8 mouse cellular contexts compared by ENCODE assay signal in the genomic region with DNA sequence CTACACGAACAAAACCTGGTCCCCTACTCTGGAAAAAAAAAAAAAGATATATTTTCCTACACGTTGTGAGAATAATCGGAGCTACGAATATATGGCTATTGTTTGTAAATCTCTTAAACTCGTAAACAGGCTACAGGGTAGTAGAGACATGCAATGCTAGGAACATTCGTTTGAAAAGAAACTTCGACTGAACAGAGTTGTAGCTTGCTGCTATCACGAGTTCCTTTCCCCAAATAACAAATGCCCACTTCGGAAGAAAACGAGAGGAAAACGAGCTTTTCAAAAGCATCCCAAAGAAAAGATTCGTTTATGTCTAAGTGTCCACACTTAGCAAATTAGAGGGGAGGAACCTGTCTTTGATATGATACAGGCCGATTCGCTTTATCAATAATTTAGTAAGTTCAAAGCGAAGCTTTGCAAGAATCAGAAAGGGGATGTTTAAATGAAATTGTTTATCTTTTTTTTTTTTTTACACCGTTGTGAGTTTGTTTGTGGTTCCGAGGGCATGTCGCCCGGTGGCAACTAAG. TPM values are rescaled to one million over a fixed set of nuclear protein-coding genes. Genes with fewer than 3 reads are reported as not detected.
DNase-seq lines count a peak whose midpoint lies in the region; ATAC-seq and TF ChIP-seq lines count a peak whose summit lies in the region.
"Had no signal": no experiment of that assay in that cellular context is flagged by ENCODE, and none has a peak within 500 bp of the region (broad histone marks: within the 10 kb centered on the region; RNA-seq: fewer than 3 reads in every experiment).

No protein-coding gene starts in this region.

- no peaks in the 10 kb centered on the region for H3K9me3 ChIP-seq in lung, postnatal 0 days (ENCODE audit: low read length)
- no peaks in the 10 kb centered on the region for H3K9me3 ChIP-seq in forebrain, embryonic 16.5 days (ENCODE audit: control insufficient read depth, low read length)
- no peaks in the 10 kb centered on the region for H3K9me3 ChIP-seq in limb, embryonic 12.5 days
- H3K9me3 ChIP-seq in stomach, postnatal 0 days (ENCODE audit: control insufficient read depth, low read length) = no peaks in the 10 kb centered on the region

- no peaks in the 10 kb centered on the region for H3K36me3 ChIP-seq in lung, postnatal 0 days (ENCODE audit: insufficient read depth, low read length)
- no peaks in the 10 kb centered on the region for H3K36me3 ChIP-seq in forebrain, embryonic 16.5 days (ENCODE audit: control insufficient read depth, insufficient read depth)
- H3K36me3 ChIP-seq in limb, embryonic 12.5 days = peaks cover 17% of the 10 kb centered on the region
- 0 out of 2 replicates have a peak, but pooled peaks cover 2% of the 10 kb centered on the region for H3K36me3 ChIP-seq in stomach, postnatal 0 days (ENCODE audit: control insufficient read depth, insufficient read depth, low read length)

- H3K9ac ChIP-seq in lung, postnatal 0 days (replicated peaks; ENCODE audit: low read depth) = no peak overlapping the region
- no peak overlapping the region; the same call in 1 of the 2 replicates for H3K9ac ChIP-seq in forebrain, embryonic 16.5 days (replicated peaks; ENCODE audit: low read depth, low read length)
- peak overlapping the region; percentile 72; the same call in 1 of the 2 replicates for H3K9ac ChIP-seq in limb, embryonic 12.5 days (replicated peaks)
- H3K9ac ChIP-seq in stomach, postnatal 0 days (ENCODE audit: low read length) = no peak overlapping the region

- TF ChIP-seq CTCF in lung, postnatal 0 days (IDR thresholded peaks at IDR 0.05) = no peak
- TF ChIP-seq CTCF in stomach, postnatal 0 days (IDR thresholded peaks at IDR 0.05; ENCODE audit: low read depth) = no peak

- H3K27ac ChIP-seq in lung, postnatal 0 days (ENCODE audit: low read length) = no peak overlapping the region
- H3K27ac ChIP-seq in forebrain, embryonic 16.5 days (ENCODE audit: low read length) = no peak overlapping the region
- peak overlapping the region; percentile 97 for H3K27ac ChIP-seq in limb, embryonic 12.5 days
- H3K27ac ChIP-seq in stomach, postnatal 0 days (replicated peaks) = no peak overlapping the region

- no peak for DNase-seq in lung, postnatal 0 days (ENCODE audit: low spot score)
- no peak for DNase-seq in lung, postnatal 25 days (ENCODE audit: low spot score)
- DNase-seq in stomach, postnatal 0 days (ENCODE audit: low spot score) = no peak
- no peak for DNase-seq in cerebellum, adult 9-10 months
- no peak for DNase-seq in right cerebral cortex, postnatal 4 days

- TF ChIP-seq EP300 in lung, postnatal 0 days (IDR thresholded peaks at IDR 0.05) = no peak
- TF ChIP-seq EP300 in stomach, postnatal 0 days (optimal IDR thresholded peaks at IDR 0.05) = no peak

- no peak overlapping the region; the same call in 1 of the 2 replicates for H3K4me3 ChIP-seq in lung, postnatal 0 days (ENCODE audit: low read depth, low read length)
- peak overlapping the region; percentile 58 for H3K4me3 ChIP-seq in forebrain, embryonic 16.5 days (replicated peaks; ENCODE audit: low read length)
- H3K4me3 ChIP-seq in limb, embryonic 12.5 days (replicated peaks) = peak overlapping the region; percentile 86
- H3K4me3 ChIP-seq in stomach, postnatal 0 days (ENCODE audit: low read depth, low read length) = peak overlapping the region; percentile 72; the same call in 1 of the 2 replicates

- ATAC-seq in lung, postnatal 0 days = no peak
- no peak for ATAC-seq in forebrain, embryonic 16.5 days
- ATAC-seq in limb, embryonic 12.5 days (ENCODE audit: insufficient number of reproducible peaks, insufficient read depth, low FRiP score, low TSS enrichment, low read depth) = no peak
- no peak for ATAC-seq in stomach, postnatal 0 days (ENCODE audit: low FRiP score, low TSS enrichment)
- ATAC-seq: Patski had no signal

- WGBS in lung, postnatal 0 days = 8% methylated on average over 19 of the region's 19 CpGs
- WGBS in forebrain, embryonic 16.5 days = 8% methylated on average over 19 of the region's 19 CpGs
- 4% methylated on average over 19 of the region's 19 CpGs for WGBS in limb, embryonic 12.5 days
- WGBS in stomach, postnatal 0 days = 20% methylated on average over 19 of the region's 19 CpGs

- H3K27me3 ChIP-seq in lung, postnatal 0 days (replicated peaks; ENCODE audit: insufficient read depth, low read length) = 0 out of 2 replicates have a peak, but pooled peaks cover 10% of the 10 kb centered on the region
- no peaks in the 10 kb centered on the region; the same call in none of the 2 replicates for H3K27me3 ChIP-seq in forebrain, embryonic 16.5 days (replicated peaks; ENCODE audit: control insufficient read depth, insufficient read depth, low read length)
- peaks cover 35% of the 10 kb centered on the region for H3K27me3 ChIP-seq in limb, embryonic 12.5 days
- H3K27me3 ChIP-seq in stomach, postnatal 0 days (ENCODE audit: control insufficient read depth, insufficient read depth, low read length) = no peaks in the 10 kb centered on the region
- H3K27me3 ChIP-seq: Patski had no signal

- peaks cover 7% of the 10 kb centered on the region; the same call in 1 of the 2 replicates for H3K4me1 ChIP-seq in lung, postnatal 0 days (ENCODE audit: insufficient read depth, low read depth, low read length)
- peaks cover 32% of the 10 kb centered on the region for H3K4me1 ChIP-seq in forebrain, embryonic 16.5 days (replicated peaks; ENCODE audit: control insufficient read depth, insufficient read depth, low read length)
- H3K4me1 ChIP-seq in limb, embryonic 12.5 days (replicated peaks) = peaks cover 42% of the 10 kb centered on the region
- H3K4me1 ChIP-seq in stomach, postnatal 0 days (replicated peaks; ENCODE audit: control insufficient read depth, insufficient read depth) = peaks cover 5% of the 10 kb centered on the region

- H3K4me2 ChIP-seq in lung, postnatal 0 days (replicated peaks; ENCODE audit: low read depth, low read length) = peak overlapping the region; percentile 71
- H3K4me2 ChIP-seq in forebrain, embryonic 16.5 days (ENCODE audit: low read length) = peak overlapping the region; percentile 80
- H3K4me2 ChIP-seq in limb, embryonic 12.5 days = peak overlapping the region; percentile 94
- peak overlapping the region; percentile 83 for H3K4me2 ChIP-seq in stomach, postnatal 0 days (replicated peaks; ENCODE audit: low read depth)

RNA-seq across cellular contexts. Expression of a gene that starts 1.6 kb away (rescaled TPM):
- 8.5 and 9.0 TPM in 2 replicates for polyA plus RNA-seq in lung, postnatal 0 days (2015; fragmentation: Nextera tagmentation; extraction: Ambion mirVana)
- polyA plus RNA-seq in forebrain, embryonic 16.5 days (2015; fragmentation: Nextera tagmentation; extraction: Ambion mirVana) = 48.4 and 60.3 TPM in 2 replicates
- polyA plus RNA-seq in limb, embryonic 12.5 days (2016; fragmentation: Nextera tagmentation; extraction: Ambion mirVana) = 245 and 252 TPM in 2 replicates
- polyA plus RNA-seq in stomach, postnatal 0 days (2015; fragmentation: Nextera tagmentation; extraction: Ambion mirVana) = 26.7 and 27.0 TPM in 2 replicates
